Mouse (Mus musculus) liver, adult 2 months (tissue): ENCODE results near the gene Tmeff1. TPM values are rescaled to one million over a fixed set of nuclear protein-coding genes. Genes with fewer than 3 reads are reported as not detected.

Experiments
- DNase-seq: peaks from one replicate; pipeline ENCODE4 v3.0.0-alpha.2; 2011; ENCODE audit warnings: low read depth, low spot score; ENCODE audit errors: extremely low read depth
- H3K27ac ChIP-seq: fragments of 200-500 bp; replicated peaks from 2 replicates; pipeline ENCODE4 v1.5.1; 2012; ENCODE audit warnings: low read depth, mild to moderate bottlenecking, control low read depth, inconsistent platforms, low read length; ENCODE audit not compliant: insufficient read depth
- H3K27me3 ChIP-seq: fragments of 200-500 bp; 2 replicates; pipeline ENCODE4 v1.6.1; 2012; ENCODE audit warnings: mild to moderate bottlenecking, moderate library complexity, low read length, inconsistent platforms; ENCODE audit not compliant: control insufficient read depth, insufficient read depth
- H3K36me3 ChIP-seq: fragments of 200-500 bp; 2 replicates; pipeline ENCODE4 v1.6.1; 2012; ENCODE audit warnings: low read length, inconsistent platforms; ENCODE audit not compliant: control insufficient read depth, insufficient read depth
- H3K4me1 ChIP-seq: fragments of 200-500 bp; 2 replicates; pipeline ENCODE4 v1.6.1; 2011; ENCODE audit warnings: low read length; ENCODE audit not compliant: control insufficient read depth, insufficient read depth
- H3K4me3 ChIP-seq: fragments of 200-500 bp; 2 replicates; pipeline ENCODE4 v1.5.1; 2011; ENCODE audit warnings: low read depth, mild to moderate bottlenecking, control low read depth, low read length, moderate library complexity; ENCODE audit not compliant: insufficient read depth
- H3K79me2 ChIP-seq: fragments of 200-500 bp; 2 replicates; pipeline ENCODE4 v1.6.1; 2012; ENCODE audit warnings: inconsistent platforms, mild to moderate bottlenecking, low read length, moderate library complexity; ENCODE audit not compliant: control insufficient read depth, insufficient read depth
- H3K9ac ChIP-seq: fragments of 200-500 bp; 2 replicates; pipeline ENCODE4 v1.6.1; 2012; ENCODE audit warnings: low read depth, mild to moderate bottlenecking, control low read depth, inconsistent platforms, low read length
- CTCF ChIP-seq: fragments of 200-500 bp; IDR thresholded peaks from 2 replicates; pipeline ENCODE4 v1.5.1; 2011; ENCODE audit warnings: low read depth, low read length, control low read depth
- POLR2A ChIP-seq: fragments of 200-500 bp; IDR thresholded peaks from 2 replicates; pipeline ENCODE4 v1.6.1; 2011; ENCODE audit warnings: low read length, control low read depth; ENCODE audit not compliant: insufficient read depth; ENCODE audit errors: extremely low read depth
- WGBS: fragments of 180-500 bp; shearing (Covaris S2); methylation state at CpG from one replicate; pipeline ENCODE4 v1.1.7; 2018; 5-methylcytosine and 5-hydroxymethylcytosine counted together
- polyA plus RNA-seq: library from polyadenylated mRNA; depleted of rRNA; stranded (reverse); fragments of >200 nt; gene quantifications from 2 replicates; pipeline ENCODE4 v1.2.3, GENCODE M21; 2012
- total RNA-seq: library from RNA; depleted of rRNA; stranded (reverse); fragments of >200 nt; gene quantifications from 2 replicates; pipeline ENCODE4 v1.2.3, GENCODE M21; 2014

The Tmeff1 gene
- total and polyA plus RNA-seq, 2 experiments: 0.09 TPM; not detected in 1

DNA sequence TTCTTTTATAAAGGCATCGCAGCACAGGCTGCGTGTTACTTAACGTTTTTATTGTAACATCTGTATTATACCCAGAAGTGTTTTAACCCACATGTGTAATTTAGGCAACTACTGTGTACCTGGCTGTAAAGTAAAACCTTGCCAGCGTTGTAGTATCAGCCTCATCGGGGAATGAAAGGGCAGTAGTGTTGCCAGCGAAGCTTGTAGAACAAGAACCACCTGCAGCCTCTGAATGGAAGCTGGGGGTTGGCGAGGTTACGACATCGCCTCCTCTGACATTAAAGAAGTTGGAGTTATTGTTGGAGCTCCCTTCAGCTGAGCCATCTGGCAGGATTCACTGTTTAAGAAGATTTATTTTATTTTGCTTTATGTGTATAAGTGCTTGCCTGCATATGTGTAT, 40.9 kb downstream of the Tmeff1 start:
- Histone ChIP-seq H3K9ac (no peak overlapping the region), H3K79me2 (no peaks in the 10 kb centered on the region), H3K27me3 (no peaks in the 10 kb centered on the region), H3K27ac (no peak overlapping the region), H3K4me1 (no peaks in the 10 kb centered on the region), H3K4me3 (no peak overlapping the region), H3K36me3 (no peaks in the 10 kb centered on the region)
- TF ChIP-seq CTCF: no peak
- WGBS: 88% methylated on average over 9 of the region's 9 CpGs
- no peak for DNase-seq

GRCm38 (mm10) chr4:48629445-48629844, 44.5 kb downstream of the Tmeff1 start:
- 97% methylated on average over 13 of the region's 13 CpGs for WGBS
- Histone ChIP-seq H3K27ac (no peak overlapping the region), H3K4me3 (no peak overlapping the region), H3K36me3 (no peaks in the 10 kb centered on the region), H3K79me2 (no peaks in the 10 kb centered on the region), H3K4me1 (no peaks in the 10 kb centered on the region), H3K9ac (no peak overlapping the region), H3K27me3 (no peaks in the 10 kb centered on the region)
- TF ChIP-seq POLR2A (no peak), CTCF (no peak)
- DNase-seq: no peak

DNA sequence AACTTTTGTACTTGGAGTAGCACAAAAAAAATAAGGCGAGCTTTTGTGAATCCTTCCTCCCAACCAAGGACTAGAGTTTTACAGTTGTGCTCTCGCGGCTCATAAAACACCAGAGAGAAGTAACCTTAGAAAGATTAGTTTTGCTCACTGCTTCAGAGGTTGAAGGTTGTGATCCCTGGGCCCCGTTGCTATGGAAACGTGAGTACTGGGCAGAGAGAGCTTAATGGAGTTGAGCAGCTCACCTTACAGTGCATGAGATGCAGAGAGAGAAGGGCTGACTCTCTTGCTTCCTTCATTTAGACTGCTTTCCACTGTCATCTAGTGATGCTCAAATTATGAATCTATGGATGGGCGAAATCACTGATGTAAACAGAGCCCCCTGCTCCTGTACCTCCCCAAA, 48.6 kb downstream of the Tmeff1 start:
- H3K36me3 ChIP-seq: no peaks in the 10 kb centered on the region
- H3K27ac ChIP-seq: no peak overlapping the region
- H3K27me3 ChIP-seq: no peaks in the 10 kb centered on the region
- H3K4me1 ChIP-seq: no peaks in the 10 kb centered on the region
- WGBS: 81% methylated on average over 6 of the region's 6 CpGs
- H3K79me2 ChIP-seq: no peaks in the 10 kb centered on the region
- DNase-seq: no peak
- no peak overlapping the region for H3K4me3 ChIP-seq
- TF ChIP-seq POLR2A: no peak
- no peak for TF ChIP-seq CTCF
- H3K9ac ChIP-seq: no peak overlapping the region

DNA sequence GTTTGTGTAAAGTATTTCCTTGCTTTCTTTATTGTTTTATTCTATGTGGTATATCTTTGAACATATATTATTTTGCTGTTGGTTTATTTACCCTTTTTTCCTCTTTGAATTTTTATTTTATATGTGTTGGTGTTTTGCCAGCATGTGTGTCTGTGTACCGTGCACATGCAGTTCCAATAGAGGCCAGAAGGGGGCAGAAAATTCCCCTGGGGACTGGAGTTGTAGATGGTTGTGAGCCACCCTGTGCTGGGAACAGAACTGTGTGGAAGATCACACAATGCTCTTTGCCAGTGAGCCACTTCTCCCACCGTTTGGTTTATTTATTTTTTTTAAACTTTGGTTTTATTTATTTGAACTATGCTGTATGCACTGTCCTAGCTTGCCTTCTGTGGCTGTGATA, 49.1 kb downstream of the Tmeff1 start:
- DNase-seq: peak; percentile 4
- no peak overlapping the region for H3K4me3 ChIP-seq
- WGBS: 68% methylated on average over 2 of the region's 2 CpGs
- TF ChIP-seq POLR2A (no peak), CTCF (peak; percentile 45; the same call in 1 of the 2 replicates)
- no peaks in the 10 kb centered on the region for H3K27me3 ChIP-seq
- no peaks in the 10 kb centered on the region for H3K36me3 ChIP-seq
- no peaks in the 10 kb centered on the region for H3K4me1 ChIP-seq
- H3K9ac ChIP-seq: no peak overlapping the region
- no peaks in the 10 kb centered on the region for H3K79me2 ChIP-seq
- no peak overlapping the region for H3K27ac ChIP-seq

DNA sequence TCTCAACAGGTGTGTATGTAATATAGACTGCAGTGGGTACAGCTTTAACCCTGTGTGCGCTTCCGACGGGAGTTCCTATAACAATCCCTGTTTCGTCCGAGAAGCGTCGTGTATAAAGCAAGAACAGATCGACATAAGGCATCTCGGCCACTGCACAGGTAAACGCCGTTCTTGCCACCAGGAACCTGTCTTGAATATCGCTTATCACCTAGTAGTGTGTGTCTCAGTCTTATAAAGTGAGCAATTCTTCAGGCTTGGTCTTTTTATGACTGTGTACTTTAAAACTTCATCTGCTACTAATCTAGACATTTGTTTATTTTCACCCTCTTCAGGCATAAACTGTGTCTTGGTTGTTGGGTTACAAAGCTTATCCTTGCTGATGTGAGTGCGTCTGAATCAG, 51.9 kb downstream of the Tmeff1 start:
- no peak overlapping the region for H3K4me3 ChIP-seq
- WGBS: 92% methylated on average over 13 of the region's 13 CpGs
- DNase-seq: no peak
- H3K27me3 ChIP-seq: no peaks in the 10 kb centered on the region
- no peaks in the 10 kb centered on the region for H3K4me1 ChIP-seq
- TF ChIP-seq POLR2A: no peak
- TF ChIP-seq CTCF: no peak
- no peak overlapping the region for H3K27ac ChIP-seq
- H3K9ac ChIP-seq: no peak overlapping the region
- H3K79me2 ChIP-seq: no peaks in the 10 kb centered on the region
- no peaks in the 10 kb centered on the region for H3K36me3 ChIP-seq

- DNase-seq: no peak
- 89% methylated on average over 10 of the region's 10 CpGs for WGBS
- H3K27me3 ChIP-seq: no peaks in the 10 kb centered on the region
- H3K9ac ChIP-seq: no peak overlapping the region
- no peak for TF ChIP-seq POLR2A
- TF ChIP-seq CTCF: no peak
- no peak overlapping the region for H3K4me3 ChIP-seq
- no peaks in the 10 kb centered on the region for H3K36me3 ChIP-seq
- no peak overlapping the region for H3K27ac ChIP-seq
- H3K4me1 ChIP-seq: no peaks in the 10 kb centered on the region
- no peaks in the 10 kb centered on the region for H3K79me2 ChIP-seq
Observed at GRCm38 (mm10) chr4:48638132-48638531, 53.2 kb downstream of the Tmeff1 start.
